ENCODE assay signal across 10 mouse cellular contexts in genomic region chr11:103201664-103202063, GRCm38 (mm10). TPM values are rescaled to one million over a fixed set of nuclear protein-coding genes. Genes with fewer than 3 reads are reported as not detected.
DNase-seq lines count a peak whose midpoint lies in the region; ATAC-seq lines count a peak whose summit lies in the region.
"Had no signal": no experiment of that assay in that cellular context is flagged by ENCODE, and none has a peak within 500 bp of the region (broad histone marks: within the 10 kb centered on the region; RNA-seq: fewer than 3 reads in every experiment).

No protein-coding gene starts in this region.

- no peaks in the 10 kb centered on the region for H3K9me3 ChIP-seq in neural tube, embryonic 13.5 days
- H3K9me3 ChIP-seq in neural tube, embryonic 15.5 days (replicated peaks), result no peaks in the 10 kb centered on the region
- no peaks in the 10 kb centered on the region for H3K9me3 ChIP-seq in intestine, embryonic 15.5 days

- H3K27me3 ChIP-seq in neural tube, embryonic 13.5 days, result peaks cover 55% of the 10 kb centered on the region
- peaks cover 43% of the 10 kb centered on the region for H3K27me3 ChIP-seq in neural tube, embryonic 15.5 days (replicated peaks)
- peaks cover 37% of the 10 kb centered on the region for H3K27me3 ChIP-seq in intestine, embryonic 15.5 days (replicated peaks)

- ATAC-seq in neural tube, embryonic 13.5 days (ENCODE audit: low read depth), result 0 out of 2 replicates have a peak, but pooled peaks have one; percentile 24
- ATAC-seq in neural tube, embryonic 15.5 days (ENCODE audit: low FRiP score), result no peak
- no peak for ATAC-seq in intestine, embryonic 15.5 days

- DNase-seq in adrenal gland, postnatal 10 days, result peak; percentile 81
- DNase-seq in adrenal gland, adult 18-20 months (ENCODE audit: low spot score in 2 of 2), result no peak
- peak; percentile 75 to 81 for DNase-seq in frontal cortex, postnatal 10 days (ENCODE audit: low spot score in 2 of 2)
- peak; percentile 78 for DNase-seq in layer of hippocampus, postnatal 36 days
- DNase-seq in right cerebral cortex, adult 18-20 months, result peak; percentile 83

- 29% methylated on average over 6 of the region's 6 CpGs for WGBS in neural tube, embryonic 13.5 days
- WGBS in neural tube, embryonic 15.5 days, result 20% methylated on average over 6 of the region's 6 CpGs
- WGBS in intestine, embryonic 15.5 days, result 32% methylated on average over 6 of the region's 6 CpGs

- no peak overlapping the region for H3K4me3 ChIP-seq in neural tube, embryonic 13.5 days
- no peak overlapping the region for H3K4me3 ChIP-seq in neural tube, embryonic 15.5 days (replicated peaks)
- no peak overlapping the region for H3K4me3 ChIP-seq in intestine, embryonic 15.5 days (replicated peaks)

- H3K4me1 ChIP-seq in neural tube, embryonic 13.5 days (replicated peaks), result peaks cover 29% of the 10 kb centered on the region
- H3K4me1 ChIP-seq in neural tube, embryonic 15.5 days, result peaks cover 28% of the 10 kb centered on the region
- peaks cover 20% of the 10 kb centered on the region for H3K4me1 ChIP-seq in intestine, embryonic 15.5 days (replicated peaks)

- no peak overlapping the region for H3K4me2 ChIP-seq in neural tube, embryonic 13.5 days
- no peak overlapping the region for H3K4me2 ChIP-seq in neural tube, embryonic 15.5 days
- H3K4me2 ChIP-seq in intestine, embryonic 15.5 days (replicated peaks), result no peak overlapping the region

- H3K36me3 ChIP-seq in neural tube, embryonic 13.5 days, result 0 out of 2 replicates have a peak, but pooled peaks cover 5% of the 10 kb centered on the region
- 0 out of 2 replicates have a peak, but pooled peaks cover 1% of the 10 kb centered on the region for H3K36me3 ChIP-seq in neural tube, embryonic 15.5 days
- no peaks in the 10 kb centered on the region for H3K36me3 ChIP-seq in intestine, embryonic 15.5 days

- H3K9ac ChIP-seq in neural tube, embryonic 13.5 days, result no peak overlapping the region
- H3K9ac ChIP-seq in neural tube, embryonic 15.5 days (replicated peaks), result no peak overlapping the region
- H3K9ac ChIP-seq in intestine, embryonic 15.5 days, result no peak overlapping the region

- no peak overlapping the region for H3K27ac ChIP-seq in neural tube, embryonic 13.5 days (replicated peaks)
- H3K27ac ChIP-seq in neural tube, embryonic 15.5 days (replicated peaks), result no peak overlapping the region
- H3K27ac ChIP-seq in intestine, embryonic 15.5 days, result no peak overlapping the region

RNA-seq across cellular contexts. Expression of gene 1700023F06Rik, which starts 6.7 kb away (rescaled TPM):
- under 1 TPM in 1 of 2 experiments, not detected in 1; 0.27 TPM for total RNA-seq in adrenal gland, postnatal 10 days (2021)
- total RNA-seq in adrenal gland, adult 18-20 months (2021), result under 1 TPM; 0.27 to 0.61 TPM
- polyA plus RNA-seq in neural tube, embryonic 13.5 days (2015; fragmentation: Nextera tagmentation; extraction: Ambion mirVana), result 0.72 and 0.95 TPM in 2 replicates
- 2.1 and 2.3 TPM in 2 replicates for polyA plus RNA-seq in neural tube, embryonic 15.5 days (2015; fragmentation: Nextera tagmentation; extraction: Ambion mirVana)
- total RNA-seq in layer of hippocampus, postnatal 36 days (2021), result 1 to 10 TPM; 1.5 to 2.3 TPM
- 0.73 and 1.0 TPM in 2 replicates for polyA plus RNA-seq in intestine, embryonic 15.5 days (2015; fragmentation: Nextera tagmentation; extraction: Ambion mirVana)
- total RNA-seq: liver, adult 2 months had no signal
- polyA plus RNA-seq: liver, adult 2 months had no signal

RNA-seq across cellular contexts. Expression of gene Spata32, which starts 16.6 kb away (rescaled TPM):
- total RNA-seq in adrenal gland, postnatal 10 days (2021), result not detected
- total RNA-seq in adrenal gland, adult 18-20 months (2021), result not detected
- 0.17 and 0.28 TPM in 2 replicates for polyA plus RNA-seq in neural tube, embryonic 13.5 days (2015; fragmentation: Nextera tagmentation; extraction: Ambion mirVana)
- 1.00 and 1.3 TPM in 2 replicates for polyA plus RNA-seq in neural tube, embryonic 15.5 days (2015; fragmentation: Nextera tagmentation; extraction: Ambion mirVana)
- total RNA-seq in layer of hippocampus, postnatal 36 days (2021), result 1 to 10 TPM in 1 of 2 experiments, under 1 TPM in 1; 0.72 to 1.6 TPM
- polyA plus RNA-seq in intestine, embryonic 15.5 days (2015; fragmentation: Nextera tagmentation; extraction: Ambion mirVana), result not detected in 2 replicates
- total RNA-seq: liver, adult 2 months had no signal
- polyA plus RNA-seq: liver, adult 2 months; stomach, embryonic 14.5 days had no signal

RNA-seq across cellular contexts. Expression of gene Fmnl1, which starts 30.8 kb away (rescaled TPM):
- 10 to 100 TPM; 17.7 to 20.5 TPM for total RNA-seq in adrenal gland, postnatal 10 days (2021)
- 10 to 100 TPM; 19.8 to 20.9 TPM for total RNA-seq in adrenal gland, adult 18-20 months (2021)
- 3.0 and 4.2 TPM in 2 replicates for polyA plus RNA-seq in neural tube, embryonic 13.5 days (2015; fragmentation: Nextera tagmentation; extraction: Ambion mirVana)
- 8.6 and 10.8 TPM in 2 replicates for polyA plus RNA-seq in neural tube, embryonic 15.5 days (2015; fragmentation: Nextera tagmentation; extraction: Ambion mirVana)
- total RNA-seq in layer of hippocampus, postnatal 36 days (2021), result 100 to 1,000 TPM; 136 to 154 TPM
- 2.0 and 2.2 TPM in 2 replicates for polyA plus RNA-seq in intestine, embryonic 15.5 days (2015; fragmentation: Nextera tagmentation; extraction: Ambion mirVana)

Comparison
In these comparisons a context has a peak if more than half of its experiments do, and no peak if none do; other contexts are left out.
1. DNase-seq: peak in adrenal gland, postnatal 10 days (single experiment), frontal cortex, postnatal 10 days (2 of 2), layer of hippocampus, postnatal 36 days (2 of 2) and right cerebral cortex, adult 18-20 months (single experiment); none in adrenal gland, adult 18-20 months (0 of 2).
2. RNA of gene Fmnl1, which starts 30.8 kb away (total RNA-seq): 136 to 154 TPM in layer of hippocampus, postnatal 36 days; 19.8 to 20.9 TPM in adrenal gland, adult 18-20 months and 17.7 to 20.5 TPM in adrenal gland, postnatal 10 days; every median in the first group is over 4 times any median in the second.